Mouse (Mus musculus) ES-E14 (cell line): ENCODE measurements at regions not wholly inside any gene's neighbourhood (a gene's known extent, or its start where the extent isn't known, plus 50 kb on each side); places are given as distances from the start of the nearest gene placed in this dataset.

Source experiments
- HCFC1 ChIP-seq: IDR thresholded peaks from 2 replicates; pipeline ENCODE4 v1.6.1; 2012; ENCODE audit warnings: low read length, inconsistent platforms, borderline replicate concordance; ENCODE audit not compliant: insufficient read depth
- MAFK ChIP-seq: IDR thresholded peaks from 2 replicates; pipeline ENCODE4 v1.6.1; 2014; ENCODE audit warnings: mild to moderate bottlenecking, low read depth, low read length, inconsistent platforms; ENCODE audit not compliant: insufficient read depth
- ZNF384 ChIP-seq: IDR thresholded peaks from 2 replicates; pipeline ENCODE4 v1.6.1; 2012; ENCODE audit warnings: low read depth, low read length, inconsistent platforms

DNA sequence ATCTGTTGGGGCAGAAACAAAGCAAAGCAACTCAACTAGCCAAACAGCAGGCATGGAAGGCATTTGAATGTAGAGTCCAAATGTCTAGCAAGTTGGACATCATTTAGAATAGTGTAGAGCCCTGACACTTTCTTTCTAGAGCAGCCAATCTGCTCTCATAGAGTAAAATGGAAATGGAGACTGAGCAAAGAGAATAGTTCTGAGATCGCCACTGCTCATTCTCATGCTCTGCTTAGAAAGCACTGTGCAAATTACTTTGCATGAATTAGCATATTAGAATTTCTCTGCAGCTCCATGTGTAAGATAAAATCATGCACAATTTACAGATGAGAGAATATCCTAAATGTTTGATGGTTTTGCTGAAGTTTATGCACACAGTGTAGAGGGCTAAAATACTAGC, 393.4 kb downstream of the Gm16223 start:
- TF ChIP-seq MAFK: no peak
- TF ChIP-seq ZNF384: no peak
- TF ChIP-seq HCFC1: no peak
